Mouse (Mus musculus) embryo, embryonic 11 days (tissue): Measurements from ENCODE around the gene Nectin1.

Experiments used
- DNase-seq: peaks from one replicate; pipeline ENCODE4 v3.0.0-alpha.2; 2015

The Nectin1 gene

DNA sequence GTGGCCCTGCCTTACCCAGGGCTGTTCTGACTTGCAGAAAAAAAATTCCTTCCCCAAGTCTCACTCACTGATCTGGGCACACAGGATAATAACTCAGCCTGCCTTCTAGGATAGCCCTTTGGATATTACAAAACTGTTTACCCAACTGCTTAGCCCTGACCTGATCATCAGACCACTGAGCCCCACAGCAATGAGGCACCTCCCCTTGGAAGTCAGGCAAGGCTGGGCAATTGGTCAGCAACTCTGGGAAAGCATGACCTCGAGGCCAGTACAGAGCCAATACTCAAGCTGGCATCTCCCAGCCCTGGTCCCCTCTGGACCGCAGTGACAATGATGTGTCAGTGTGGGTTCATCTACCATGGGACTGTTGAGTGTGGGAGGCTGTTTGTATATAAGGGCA is 69.4 kb downstream of the Nectin1 start:
- no peak for DNase-seq

- no peak for DNase-seq
Measured at GRCm38 (mm10) chr9:43822206-43822605, 78.4 kb downstream of the Nectin1 start.

DNA sequence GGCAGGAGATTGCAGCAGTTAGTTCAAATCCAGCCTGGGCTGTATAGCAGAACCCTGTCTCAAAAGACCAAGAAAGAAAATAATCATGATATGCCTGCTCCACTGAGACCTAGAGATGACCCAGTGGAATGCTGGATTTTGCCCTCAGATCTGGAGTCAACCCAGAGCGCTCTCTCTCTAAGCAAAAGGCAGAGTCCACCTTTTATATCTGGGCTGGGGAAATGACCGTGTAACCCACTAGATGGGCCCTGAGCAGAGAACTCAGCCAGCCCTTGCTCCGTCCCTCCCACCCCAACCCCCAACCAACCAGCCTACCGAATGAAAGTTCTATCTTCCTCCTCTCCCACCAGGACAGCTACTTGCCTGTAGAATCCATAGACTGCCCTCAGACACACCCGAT is 81.4 kb downstream of the Nectin1 start:
- DNase-seq = no peak

- DNase-seq = no peak
Measured at GRCm38 (mm10) chr9:43826558-43827253, 82.9 kb downstream of the Nectin1 start.

DNA sequence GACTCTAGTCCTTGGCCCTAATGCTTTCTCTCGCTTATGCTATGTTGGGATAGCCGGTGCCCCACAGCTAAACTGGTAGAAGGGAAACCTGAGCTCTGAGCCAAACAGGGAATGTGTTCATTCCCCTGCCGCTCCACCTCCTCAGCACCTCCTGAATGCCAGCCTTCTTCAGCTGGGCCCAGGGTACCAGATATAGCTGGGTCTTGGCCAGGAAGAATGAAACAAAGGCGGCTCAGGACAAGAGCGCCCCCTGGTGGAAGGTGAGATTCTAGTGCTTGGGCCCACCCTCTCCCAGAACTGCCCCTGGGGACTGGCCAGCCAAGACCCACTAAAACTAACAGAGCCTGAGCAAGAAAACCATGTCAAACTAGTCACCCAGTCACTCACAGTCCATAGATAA is 83.8 kb downstream of the Nectin1 start:
- peak; percentile 59 for DNase-seq

DNA sequence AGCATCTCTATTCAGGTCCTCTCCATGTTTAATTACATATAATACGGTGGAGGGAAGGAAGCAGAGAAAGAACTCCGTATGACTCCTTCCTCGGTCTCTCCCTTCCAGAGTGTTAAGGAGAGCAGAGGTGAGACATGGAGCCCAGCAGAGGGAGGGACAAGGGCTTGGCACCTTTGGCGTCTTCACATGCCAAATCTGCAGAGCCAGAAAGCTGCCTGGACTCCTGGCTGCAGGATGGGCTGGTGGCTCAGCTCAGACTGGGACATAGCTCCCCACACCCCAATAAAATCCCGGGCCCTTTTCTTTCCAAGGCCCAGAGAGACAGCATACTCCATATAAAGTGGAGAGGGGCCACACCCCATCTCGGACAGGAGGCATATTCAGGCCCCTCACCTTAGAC is 85.2 kb downstream of the Nectin1 start:
- DNase-seq = no peak

DNA sequence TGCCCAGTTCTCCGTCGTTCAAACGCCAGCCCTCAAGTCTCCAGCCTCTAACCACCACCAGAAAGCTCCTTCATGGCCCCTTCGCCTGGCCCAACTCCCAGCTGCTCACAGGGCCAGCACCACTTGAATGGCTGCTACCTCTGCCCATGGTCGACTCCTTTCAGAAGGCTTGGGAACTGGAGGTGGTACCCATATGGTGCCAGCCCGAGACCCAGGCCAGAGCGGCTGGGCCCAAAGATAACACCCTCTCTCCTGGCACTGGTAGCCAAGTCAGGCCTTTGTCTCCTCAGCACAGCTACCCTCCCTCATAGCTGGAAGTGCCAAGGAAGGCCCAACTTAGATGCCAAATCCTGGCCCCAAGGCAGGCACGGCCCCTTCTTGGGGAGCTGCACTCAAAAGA is 89.4 kb downstream of the Nectin1 start:
- DNase-seq = no peak

- no peak for DNase-seq
Measured at GRCm38 (mm10) chr9:43834283-43834682, 90.5 kb downstream of the Nectin1 start.

DNA sequence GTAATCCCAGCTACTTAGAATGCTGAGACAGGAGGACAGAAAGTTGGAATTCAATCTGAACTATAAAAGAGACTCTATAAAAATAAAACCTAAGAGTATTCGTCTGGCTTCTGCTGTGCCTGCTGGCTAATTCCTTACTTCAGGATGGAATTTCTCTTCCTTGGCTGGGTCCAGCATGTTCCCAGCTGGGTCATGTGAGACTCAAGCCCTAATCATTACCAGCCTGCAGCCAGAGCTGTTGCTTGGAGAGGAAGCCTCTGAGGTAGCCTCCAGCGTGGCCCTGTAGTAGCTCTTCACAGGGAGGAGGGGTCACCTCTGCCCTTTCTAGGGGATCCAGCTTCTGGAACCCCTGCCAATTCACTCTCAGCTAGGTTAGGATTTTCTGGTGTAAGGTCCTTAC is 94.8 kb downstream of the Nectin1 start:
- DNase-seq = peak; percentile 43

- peak; percentile 63 for DNase-seq
Measured at GRCm38 (mm10) chr9:43842921-43843577, 99.3 kb downstream of the Nectin1 start.

DNA sequence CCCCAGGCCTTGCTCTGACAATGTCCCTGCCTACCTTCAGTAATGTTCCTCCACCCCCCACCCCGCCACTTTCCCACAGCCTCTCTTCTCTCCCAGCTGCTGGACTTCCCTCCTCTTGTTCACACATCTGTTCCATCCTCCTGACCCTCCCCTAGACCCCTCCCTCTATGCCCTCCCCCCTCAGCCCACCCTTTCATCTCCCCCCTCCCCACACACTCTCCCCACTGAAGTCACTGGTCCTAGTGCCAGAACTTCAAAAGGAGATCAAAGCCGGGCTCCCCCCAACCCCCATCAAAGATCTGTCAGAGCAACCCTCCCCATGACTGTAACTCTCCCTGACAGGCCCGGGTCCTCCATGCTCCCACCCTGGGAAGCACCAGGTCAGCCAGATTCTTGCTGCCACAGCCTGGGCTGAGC is 99.9 kb downstream of the Nectin1 start:
- DNase-seq = peak; percentile 59

DNA sequence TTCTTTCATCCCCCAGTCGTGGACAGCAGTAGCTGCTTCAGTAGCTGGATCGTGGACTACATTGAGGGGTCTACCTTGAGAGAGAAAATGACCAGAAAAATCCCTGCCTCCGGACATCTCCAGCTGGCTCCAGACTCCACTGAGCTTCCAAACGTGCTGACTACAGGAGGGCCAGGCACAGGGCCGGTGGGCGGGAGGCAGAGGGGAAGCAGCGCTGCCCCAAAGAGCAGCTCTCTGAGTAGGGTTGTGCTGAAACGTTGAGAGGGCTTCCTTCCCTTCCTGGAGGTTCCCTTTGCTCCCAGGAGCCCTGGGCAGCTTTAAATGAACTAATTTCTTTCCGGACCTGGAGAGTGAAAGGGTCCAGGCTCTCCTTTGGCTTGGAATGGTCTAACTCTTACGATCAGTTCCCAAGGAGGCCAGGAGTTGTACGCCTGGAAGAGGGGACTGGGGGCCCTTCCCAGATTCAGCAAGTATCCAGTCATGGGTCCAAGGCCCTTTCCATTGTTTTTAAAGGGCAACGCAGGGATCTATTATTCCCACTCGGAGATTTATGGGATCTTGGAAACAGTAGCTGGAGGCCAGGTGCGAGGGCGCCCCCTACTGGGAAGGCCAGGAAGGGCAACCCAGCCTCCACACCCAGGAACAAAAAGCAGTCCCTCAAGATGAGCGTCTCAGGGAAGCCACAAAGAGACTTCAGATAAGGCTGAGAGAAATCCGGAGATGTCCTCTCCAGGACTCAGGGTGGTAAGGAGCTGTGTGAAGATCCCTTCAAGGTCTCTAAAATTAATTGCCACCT is 102.1 kb downstream of the Nectin1 start:
- peak; percentile 63 for DNase-seq

DNA sequence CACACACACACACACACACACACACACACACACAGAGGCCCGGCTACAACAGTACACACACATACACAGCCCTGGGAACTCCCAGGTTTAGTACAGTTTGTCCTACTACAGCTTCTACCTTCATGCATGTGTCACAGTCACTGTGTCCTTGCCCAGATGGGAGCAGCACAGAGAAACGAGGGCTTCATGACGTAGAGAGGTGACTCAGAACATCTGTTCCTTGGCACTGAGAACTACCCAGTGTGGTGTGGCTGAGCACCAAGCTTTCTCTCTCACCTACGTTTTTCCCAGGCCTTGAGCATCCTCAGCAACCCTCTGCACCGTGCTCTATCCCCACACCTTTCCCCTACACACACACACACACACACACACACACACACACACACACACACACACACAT is 104.1 kb downstream of the Nectin1 start:
- no peak for DNase-seq

- DNase-seq = no peak
Measured at GRCm38 (mm10) chr9:43850281-43850680, 106.5 kb downstream of the Nectin1 start.

DNA sequence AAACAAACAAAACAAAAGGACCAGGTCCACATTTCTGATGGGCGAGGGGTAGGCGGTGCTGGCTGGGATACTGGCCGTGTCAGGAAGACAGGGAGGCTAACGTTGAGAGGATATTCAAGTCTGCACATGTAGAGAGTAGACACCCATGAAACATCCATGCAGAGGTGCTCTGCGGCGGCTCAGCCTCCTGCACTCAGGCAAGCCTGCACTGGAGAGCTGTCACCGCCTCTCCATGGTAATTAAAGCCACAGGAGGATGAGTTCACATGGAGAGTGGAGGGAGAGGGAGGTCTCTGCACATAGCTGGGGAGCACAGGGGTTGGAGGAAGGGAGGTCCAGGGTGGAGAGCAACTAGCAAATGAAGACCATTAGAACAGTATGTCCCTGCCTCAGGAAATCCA is 107.4 kb downstream of the Nectin1 start:
- no peak for DNase-seq

- DNase-seq = no peak
Measured at GRCm38 (mm10) chr9:43855887-43856286, 112.1 kb downstream of the Nectin1 start.
